Mouse (Mus musculus) kidney, adult 8-10 months (tissue): ENCODE results near the gene Itpr2.
A peak's percentile ranks its signal among the peaks of the same experiment; 100 is the strongest.

Experiments used
- DNase-seq, 2 experiments: peaks; one replicate each; pipeline ENCODE4 v3.0.0; 2022

Gene Itpr2

DNA sequence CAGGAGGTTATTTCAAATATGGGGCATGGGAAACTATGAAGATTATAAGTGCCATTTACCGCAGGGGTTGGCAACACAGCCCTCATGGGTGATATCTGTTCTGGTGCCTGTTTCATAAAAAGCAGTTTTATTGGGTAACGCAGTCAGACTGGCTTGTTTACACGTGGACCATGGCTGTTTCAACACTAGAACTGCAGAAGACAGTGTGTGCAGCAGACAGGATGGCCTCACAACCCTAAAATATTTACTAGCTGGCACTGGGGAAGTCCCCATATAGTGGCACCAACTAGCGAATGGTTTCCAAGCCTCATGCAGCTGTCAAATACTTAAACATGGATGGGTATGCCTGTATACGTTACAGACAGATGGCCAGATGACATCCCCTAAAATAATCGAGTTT, 290.8 kb downstream of the Itpr2 start:
- no peak for DNase-seq

DNA sequence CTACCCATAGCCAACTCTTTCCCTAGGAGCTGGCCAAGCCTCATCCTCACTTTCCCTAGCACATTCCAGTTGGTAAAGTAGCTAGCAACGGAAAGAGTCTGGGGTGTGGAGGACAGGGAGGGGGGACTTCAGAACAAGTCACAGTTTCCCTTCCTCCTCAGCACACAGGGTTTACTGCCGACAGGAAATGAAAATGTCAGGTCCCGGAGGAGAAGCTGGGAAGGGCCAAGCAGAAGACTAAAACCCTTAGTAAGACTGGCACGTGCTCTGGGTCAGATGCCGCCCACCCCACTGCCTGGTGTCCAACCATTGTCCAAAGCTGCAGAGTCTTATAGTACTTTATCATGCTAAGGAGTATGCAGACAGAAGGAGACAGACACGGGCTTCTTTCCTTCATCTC, 293.0 kb downstream of the Itpr2 start:
- DNase-seq, result peak; percentile 21 to 28

- DNase-seq, result peak; percentile 32
Measured at GRCm38 (mm10) chr6:146207204-146207959, 294.6 kb downstream of the Itpr2 start.

DNA sequence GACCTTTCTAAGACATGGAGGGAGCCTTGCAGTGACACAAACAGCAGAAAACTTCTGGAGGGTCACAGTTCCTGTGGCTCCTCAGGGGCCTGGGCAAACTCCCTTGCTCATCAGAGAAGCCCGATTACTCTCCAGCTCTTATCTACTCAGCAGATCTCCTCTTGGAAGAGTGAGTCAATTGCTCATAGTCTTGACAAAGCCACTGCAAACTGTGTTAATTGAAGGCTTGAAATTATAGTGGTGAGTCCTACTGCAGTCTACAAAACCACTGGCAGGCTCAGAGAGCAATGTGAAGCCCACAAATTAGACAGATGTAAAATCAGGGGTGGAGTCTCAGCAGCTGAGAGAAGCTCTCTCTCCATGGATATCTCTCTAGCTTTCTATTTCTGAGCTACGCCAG, 296.9 kb downstream of the Itpr2 start:
- no peak for DNase-seq

DNA sequence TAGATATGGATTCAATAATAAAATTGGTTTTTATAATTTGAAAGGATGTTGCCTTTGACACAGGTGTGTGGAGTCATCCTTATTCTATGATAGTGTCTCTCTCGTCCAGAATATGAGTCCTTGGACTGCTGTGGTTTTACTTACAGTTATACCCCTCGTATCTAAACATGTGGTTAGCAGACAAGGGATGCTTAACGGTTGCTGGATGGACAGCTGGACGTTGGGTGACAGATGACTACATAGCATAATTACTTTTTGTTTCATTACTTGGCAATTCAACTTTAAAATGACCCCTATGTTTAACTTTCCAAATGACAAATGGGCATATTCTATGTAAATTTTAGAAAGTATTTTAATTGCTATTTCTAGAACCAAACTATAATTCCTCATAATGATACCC, 297.6 kb downstream of the Itpr2 start:
- no peak for DNase-seq

DNA sequence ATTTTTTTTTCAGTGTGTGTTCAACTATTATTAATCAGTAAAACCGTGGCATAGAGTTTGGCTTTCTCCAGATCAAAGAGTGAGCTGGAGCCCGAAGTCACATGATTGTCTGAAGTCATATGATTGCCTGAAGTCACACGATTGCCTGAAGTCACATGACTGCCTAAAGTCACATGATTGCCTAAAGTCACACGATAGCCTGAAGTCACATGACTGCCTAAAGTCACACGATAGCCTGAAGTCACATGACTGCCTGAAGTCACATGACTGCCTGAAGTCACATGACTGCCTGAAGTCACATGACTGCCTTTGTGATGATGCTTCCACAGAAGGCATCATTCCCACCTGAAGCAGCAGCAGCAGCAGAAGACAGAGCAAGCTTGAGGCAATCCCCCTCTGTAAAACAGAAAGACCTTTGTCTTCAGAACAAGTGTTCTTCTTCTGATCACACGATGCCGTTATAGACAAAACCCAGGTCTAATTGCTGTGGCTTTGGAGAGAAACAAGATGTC, 304.1 kb downstream of the Itpr2 start:
- no peak for DNase-seq

DNA sequence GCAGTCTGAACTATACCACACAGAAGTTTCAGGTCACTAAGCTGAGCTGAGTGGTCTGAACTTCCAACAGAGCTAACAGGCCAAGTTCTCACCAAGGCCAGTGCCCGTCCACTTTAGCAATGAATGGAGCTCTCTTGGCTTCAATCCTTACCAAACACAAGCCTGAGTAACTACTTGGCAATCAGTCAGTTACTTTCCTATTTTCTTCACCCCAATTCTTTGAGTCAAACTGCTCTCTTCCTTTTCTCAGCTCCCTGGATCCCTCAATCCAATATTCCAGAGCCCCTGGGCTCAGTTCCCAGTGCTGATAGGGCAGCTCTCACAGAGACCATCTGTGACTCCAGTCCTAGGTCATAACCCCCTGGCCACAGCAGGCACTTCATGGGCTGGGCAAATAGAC, 305.3 kb downstream of the Itpr2 start:
- no peak for DNase-seq

GRCm38 (mm10) chr6:146195854-146196457, 306.1 kb downstream of the Itpr2 start:
- DNase-seq, result no peak

DNA sequence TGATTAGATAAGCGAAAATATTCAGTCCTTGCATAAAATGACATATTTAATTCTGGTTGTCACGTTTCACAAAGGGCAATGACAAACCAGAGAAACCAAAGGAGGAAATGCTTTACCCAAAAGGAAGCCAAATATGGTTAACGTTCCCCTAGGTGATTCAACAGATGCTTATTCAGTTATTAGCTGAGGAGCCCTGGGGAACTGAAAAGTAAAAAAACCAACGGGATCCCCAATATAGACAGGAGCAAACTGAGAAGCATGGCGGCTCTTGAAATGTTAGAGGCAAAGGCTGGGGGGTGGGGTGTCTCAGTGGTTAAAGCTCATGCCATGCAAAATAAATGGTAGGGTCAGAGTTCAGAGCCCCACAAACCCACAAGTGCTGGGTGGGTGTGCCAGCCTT, 310.1 kb downstream of the Itpr2 start:
- no peak for DNase-seq

GRCm38 (mm10) chr6:146190006-146190405, 312.0 kb downstream of the Itpr2 start:
- no peak for DNase-seq

- DNase-seq, result no peak
Measured at GRCm38 (mm10) chr6:146185532-146185931, 316.5 kb downstream of the Itpr2 start.

GRCm38 (mm10) chr6:146184771-146185170, 317.3 kb downstream of the Itpr2 start:
- DNase-seq, result no peak

GRCm38 (mm10) chr6:146174644-146175250, 327.3 kb downstream of the Itpr2 start:
- no peak for DNase-seq

DNA sequence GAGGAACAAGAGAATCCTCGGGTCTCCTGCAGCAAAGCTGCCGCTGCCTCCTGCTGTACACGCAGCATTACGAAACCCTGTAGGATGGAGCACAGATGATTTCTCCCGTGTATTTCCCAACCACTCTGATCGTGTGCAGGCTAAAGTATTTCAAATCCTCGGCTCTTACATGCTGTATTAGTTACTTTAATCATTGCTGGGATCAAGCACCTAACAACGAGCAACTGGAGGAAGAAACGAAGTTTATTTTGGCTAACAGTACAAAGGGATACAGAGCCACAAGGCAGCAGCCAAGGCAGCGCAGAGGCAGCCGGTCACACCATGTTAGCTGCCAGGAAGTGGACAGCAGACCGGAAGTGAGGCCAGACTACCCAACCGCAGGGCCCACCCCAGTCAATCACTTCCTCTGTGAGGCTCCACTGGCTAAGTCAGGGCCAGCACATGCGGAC, 331.4 kb downstream of the Itpr2 start:
- peak; percentile 20 to 21 for DNase-seq

- DNase-seq, result no peak
Measured at GRCm38 (mm10) chr6:146167207-146167606, 334.8 kb downstream of the Itpr2 start.

DNA sequence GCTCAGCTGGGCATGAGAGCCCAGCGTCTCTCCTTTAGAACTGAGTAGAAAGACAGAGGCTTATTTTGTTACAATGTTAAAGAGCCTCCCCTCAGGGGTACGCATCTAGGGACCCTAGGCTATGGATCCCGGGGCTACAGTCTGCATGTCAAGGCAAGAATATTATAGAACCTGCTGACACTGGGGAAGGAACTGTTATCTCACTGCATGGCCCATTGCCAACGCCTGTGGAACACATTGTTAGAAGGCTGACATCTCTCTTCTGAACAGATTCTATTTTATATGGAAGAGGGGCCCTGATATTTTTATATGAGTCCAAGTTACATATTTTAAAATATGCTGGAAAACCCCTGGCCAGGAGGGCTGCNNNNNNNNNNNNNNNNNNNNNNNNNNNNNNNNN, 342.4 kb downstream of the Itpr2 start:
- DNase-seq, result no peak

DNA sequence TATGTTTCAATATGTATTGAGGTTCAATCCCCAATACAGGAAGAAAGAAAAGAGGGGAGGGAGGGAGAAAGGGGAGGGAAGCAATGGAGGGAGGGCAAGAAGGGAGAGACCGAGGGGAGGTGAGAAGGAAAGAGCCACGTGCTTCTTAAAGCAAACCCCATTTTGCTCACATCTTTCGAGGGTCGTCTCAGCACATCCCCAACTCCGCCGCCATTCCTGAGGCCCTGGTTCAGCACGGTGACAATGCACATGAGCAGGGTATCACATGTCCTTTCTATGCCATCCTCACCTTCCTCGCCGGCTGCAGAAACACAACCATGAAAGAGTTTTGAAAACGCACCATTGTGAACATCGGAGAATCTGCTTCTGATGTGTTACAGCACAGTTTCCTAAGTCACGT, 343.3 kb downstream of the Itpr2 start:
- no peak for DNase-seq

DNA sequence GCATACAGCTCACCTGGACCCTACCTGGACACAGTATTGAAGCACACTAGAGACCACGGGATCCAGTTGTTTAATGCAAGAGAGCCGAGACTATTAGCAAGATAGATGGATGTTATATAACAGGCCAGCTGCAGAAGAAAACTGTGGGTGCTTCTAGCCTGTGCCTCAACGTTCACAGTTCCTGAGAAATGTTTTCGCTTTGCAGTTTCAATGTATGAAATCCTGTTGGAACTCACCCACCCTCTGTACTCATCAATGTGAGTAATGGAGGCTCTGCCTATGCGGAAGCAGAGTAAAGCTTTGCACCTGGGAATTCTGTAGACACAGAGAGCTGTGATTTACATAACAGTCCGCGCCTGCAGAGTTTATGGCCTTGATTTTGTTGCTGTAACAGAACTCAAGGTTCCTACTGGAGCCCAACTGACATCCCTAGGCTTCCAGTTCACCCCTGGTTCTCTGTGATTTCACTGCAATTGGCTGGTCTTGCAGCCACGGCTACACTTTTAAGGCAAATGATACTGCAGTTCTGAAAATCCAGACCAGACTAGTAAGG, 344.0 kb downstream of the Itpr2 start:
- no peak for DNase-seq

GRCm38 (mm10) chr6:146157099-146157498, 344.9 kb downstream of the Itpr2 start:
- DNase-seq, result no peak

- no peak for DNase-seq
Measured at GRCm38 (mm10) chr6:146156536-146156935, 345.5 kb downstream of the Itpr2 start.

GRCm38 (mm10) chr6:146155156-146155734, 346.8 kb downstream of the Itpr2 start:
- no peak for DNase-seq

- DNase-seq, result no peak
Measured at GRCm38 (mm10) chr6:146152843-146153242, 349.2 kb downstream of the Itpr2 start.

- no peak for DNase-seq
Measured at GRCm38 (mm10) chr6:146140966-146141585, 360.9 kb downstream of the Itpr2 start.
